Mouse (Mus musculus): ENCODE data around the gene Gm37240.

- TF ChIP-seq CTCF (IDR thresholded peaks at IDR 0.05; ENCODE audit: insufficient read depth, low read depth, low read length) (no peak), POLR2A (IDR thresholded peaks at IDR 0.05; ENCODE audit: insufficient read depth, low read depth, low read length) (no peak)
Observed at GRCm38 (mm10) chr3:85202726-85203125, 684.6 kb downstream of the Gm37240 start.

Measured in olfactory bulb, adult 2 months (tissue).